15 mouse cellular contexts compared by ENCODE assay signal in genomic region chr2:4572498-4573263, GRCm38 (mm10).
DNase-seq lines count a peak whose midpoint lies in the region; ATAC-seq and TF ChIP-seq lines count a peak whose summit lies in the region.
"Had no signal": no experiment of that assay in that cellular context is flagged by ENCODE, and none has a peak within 500 bp of the region (broad histone marks: within the 10 kb centered on the region; RNA-seq: fewer than 3 reads in every experiment).

No protein-coding gene starts in this region.

- H3K9ac ChIP-seq in intestine, embryonic 16.5 days (ENCODE audit: low read depth, low read length): no peak overlapping the region
- peak overlapping the region; percentile 0 for H3K9ac ChIP-seq in liver, embryonic 14.5 days (replicated peaks)
- H3K9ac ChIP-seq in hindbrain, embryonic 14.5 days: no peak overlapping the region
- H3K9ac ChIP-seq: forebrain, postnatal 0 days; heart, embryonic 12.5 days; limb, embryonic 12.5 days had no signal

- no peaks in the 10 kb centered on the region for H3K9me3 ChIP-seq in intestine, embryonic 16.5 days (ENCODE audit: control insufficient read depth, low read length)
- no peaks in the 10 kb centered on the region for H3K9me3 ChIP-seq in liver, embryonic 14.5 days (ENCODE audit: control insufficient read depth, low read length)
- H3K9me3 ChIP-seq in hindbrain, embryonic 14.5 days (ENCODE audit: control insufficient read depth, low read length): no peaks in the 10 kb centered on the region
- H3K9me3 ChIP-seq: heart, embryonic 12.5 days; limb, embryonic 12.5 days had no signal

- ATAC-seq in intestine, embryonic 16.5 days: peak; percentile 45; the same call in 1 of the 2 replicates
- ATAC-seq in liver, embryonic 14.5 days (ENCODE audit: insufficient read depth): peak; percentile 93
- no peak for ATAC-seq in hindbrain, embryonic 14.5 days (ENCODE audit: low FRiP score)
- ATAC-seq: forebrain, postnatal 0 days; inflammation-experienced regulatory T-cells, adult 6 months had no signal

- no peak for TF ChIP-seq POLR2A in bone marrow, adult 2 months (IDR thresholded peaks at IDR 0.05; ENCODE audit: borderline replicate concordance, control insufficient read depth, low read depth, low read length)

- H3K4me2 ChIP-seq in intestine, embryonic 16.5 days (ENCODE audit: low read depth, low read length): no peak overlapping the region
- peak overlapping the region; percentile 66 for H3K4me2 ChIP-seq in liver, embryonic 14.5 days (ENCODE audit: low read depth)
- H3K4me2 ChIP-seq in hindbrain, embryonic 14.5 days (replicated peaks): no peak overlapping the region
- H3K4me2 ChIP-seq: heart, embryonic 12.5 days; limb, embryonic 12.5 days had no signal

- H3K27me3 ChIP-seq in intestine, embryonic 16.5 days (replicated peaks; ENCODE audit: control insufficient read depth, insufficient read depth, low read length): no peaks in the 10 kb centered on the region
- H3K27me3 ChIP-seq in liver, embryonic 14.5 days (ENCODE audit: control insufficient read depth, insufficient read depth, low read length): no peaks in the 10 kb centered on the region
- no peaks in the 10 kb centered on the region for H3K27me3 ChIP-seq in hindbrain, embryonic 14.5 days (ENCODE audit: control insufficient read depth, insufficient read depth, low read length)
- H3K27me3 ChIP-seq: heart, embryonic 12.5 days; limb, embryonic 12.5 days had no signal

- peak; percentile 85 for TF ChIP-seq EP300 in liver, embryonic 14.5 days (IDR thresholded peaks at IDR 0.05; ENCODE audit: low read depth)

- DNase-seq in kidney, adult 8-10 months: peak; percentile 21 to 58
- DNase-seq in kidney, postnatal 10 days: no peak
- peak; percentile 65 to 78 (median 72) for DNase-seq in liver, embryonic 14.5 days (ENCODE audit: low read depth in 3 of 3, low spot score in 3 of 3)
- DNase-seq in cerebellum, adult 9-11 months: no peak
- no peak for DNase-seq in hindbrain, embryonic 14.5 days (ENCODE audit: low spot score)
- DNase-seq in heart, postnatal 10 days: no peak
- DNase-seq: adrenal gland, postnatal 10 days; forebrain, postnatal 0 days; gastrocnemius, postnatal 10 days; thymus, adult 18-20 months had no signal

- H3K4me3 ChIP-seq in bone marrow, adult 2 months (replicated peaks; ENCODE audit: control insufficient read depth, low read depth, low read length): no peak overlapping the region
- no peak overlapping the region for H3K4me3 ChIP-seq in intestine, embryonic 16.5 days (ENCODE audit: low read length)
- peak overlapping the region in 1 of 2 experiments; percentile 13; a peak in 1 of 4 replicates for H3K4me3 ChIP-seq in liver, embryonic 14.5 days (ENCODE audit: insufficient read depth in 1 of 2, low read depth in 2 of 2, low read length in 2 of 2)
- H3K4me3 ChIP-seq in hindbrain, embryonic 14.5 days (replicated peaks; ENCODE audit: low read length): no peak overlapping the region
- H3K4me3 ChIP-seq: heart, embryonic 12.5 days; limb, embryonic 12.5 days had no signal

- H3K4me1 ChIP-seq in bone marrow, adult 2 months (ENCODE audit: control insufficient read depth, insufficient read depth, low read length): peaks cover 7% of the 10 kb centered on the region
- peaks cover 21% of the 10 kb centered on the region; the same call in 1 of the 2 replicates for H3K4me1 ChIP-seq in intestine, embryonic 16.5 days (ENCODE audit: control insufficient read depth, insufficient read depth, low read length)
- peaks cover 49% of the 10 kb centered on the region in 2 experiments for H3K4me1 ChIP-seq in liver, embryonic 14.5 days (replicated peaks; ENCODE audit: control insufficient read depth in 2 of 2, insufficient read depth in 2 of 2, low read length in 1 of 2)
- H3K4me1 ChIP-seq in hindbrain, embryonic 14.5 days (replicated peaks; ENCODE audit: control insufficient read depth, insufficient read depth, low read length): no peaks in the 10 kb centered on the region

- 68% methylated on average over 7 of the region's 7 CpGs for WGBS in bone marrow, adult 2 months
- WGBS in intestine, embryonic 16.5 days: 68% methylated on average over 7 of the region's 7 CpGs
- 50% methylated on average over 7 of the region's 7 CpGs for WGBS in liver, embryonic 14.5 days (ENCODE audit: insufficient replicate concordance)
- WGBS in hindbrain, embryonic 14.5 days: 89% methylated on average over 7 of the region's 7 CpGs

- H3K36me3 ChIP-seq in intestine, embryonic 16.5 days (ENCODE audit: control insufficient read depth, insufficient read depth, low read length): peaks cover 18% of the 10 kb centered on the region; the same call in 1 of the 2 replicates
- peaks cover 96% of the 10 kb centered on the region for H3K36me3 ChIP-seq in liver, embryonic 14.5 days (replicated peaks; ENCODE audit: control insufficient read depth, insufficient read depth, low read depth)
- H3K36me3 ChIP-seq in hindbrain, embryonic 14.5 days (replicated peaks; ENCODE audit: control insufficient read depth, insufficient read depth): peaks cover 80% of the 10 kb centered on the region

- TF ChIP-seq CTCF in bone marrow, adult 2 months (IDR thresholded peaks at IDR 0.05; ENCODE audit: control insufficient read depth, insufficient read depth, low read length): no peak
- no peak for TF ChIP-seq CTCF in liver, embryonic 14.5 days (IDR thresholded peaks at IDR 0.05; ENCODE audit: low read depth)

- peak overlapping the region; percentile 3; the same call in 1 of the 2 replicates for H3K27ac ChIP-seq in bone marrow, adult 2 months (ENCODE audit: control insufficient read depth, insufficient read depth, low read depth, low read length, poor library complexity)
- no peak overlapping the region for H3K27ac ChIP-seq in intestine, embryonic 16.5 days (ENCODE audit: low read length)
- H3K27ac ChIP-seq in liver, embryonic 14.5 days: peak overlapping the region; percentile 88
- H3K27ac ChIP-seq in hindbrain, embryonic 14.5 days: no peak overlapping the region

- intact Hi-C loops in heart, postnatal 10 days (cut with DNase I): no loop called here

Comparison
In these comparisons a context has a peak if more than half of its experiments do, and no peak if none do; other contexts are left out.
1. DNase-seq: peak in kidney, adult 8-10 months (2 of 2) and liver, embryonic 14.5 days (3 of 3); none in kidney, postnatal 10 days (single experiment), cerebellum, adult 9-11 months (single experiment), hindbrain, embryonic 14.5 days (single experiment) and heart, postnatal 10 days (0 of 2).
2. H3K27ac ChIP-seq: peak in bone marrow, adult 2 months (single experiment) and liver, embryonic 14.5 days (single experiment); none in intestine, embryonic 16.5 days (single experiment) and hindbrain, embryonic 14.5 days (single experiment).